Mouse (Mus musculus): ENCODE results near the gene Nos1ap. TPM values are rescaled to one million over a fixed set of nuclear protein-coding genes. Genes with fewer than 3 reads are reported as not detected.

Nos1ap gene
- polyA plus RNA-seq, 1 experiment from 2014 or later, result 6.3 TPM

DNA sequence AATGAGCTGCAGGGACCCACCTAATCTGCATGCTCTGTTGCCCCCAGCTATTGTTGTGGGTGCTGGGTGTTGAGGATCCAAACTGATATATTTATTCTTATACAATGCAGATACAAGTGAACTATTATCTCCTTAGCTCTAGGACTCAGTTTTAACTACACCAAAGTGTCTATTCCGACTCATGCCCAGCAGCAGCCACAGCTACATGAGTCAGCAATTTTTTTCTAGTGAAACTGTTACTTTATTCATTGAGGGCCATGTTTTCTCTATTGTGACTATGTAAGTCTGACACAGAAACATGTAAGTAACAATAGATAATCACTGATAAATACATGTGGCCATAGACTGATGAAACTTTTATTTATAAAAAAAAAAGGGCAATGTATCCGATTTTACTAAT is 184.5 kb downstream of the Nos1ap start:
- no peaks in the 10 kb centered on the region for H3K36me3 ChIP-seq (ENCODE audit: control insufficient read depth, insufficient read depth)
- no peak for ATAC-seq (ENCODE audit: low read depth)
- no peak overlapping the region for H3K27ac ChIP-seq (ENCODE audit: low read length)
- no peak overlapping the region for H3K4me2 ChIP-seq (ENCODE audit: low read depth, low read length)
- 40% methylated on average over 2 of the region's 2 CpGs for WGBS (ENCODE audit: insufficient replicate concordance)
- H3K4me1 ChIP-seq (ENCODE audit: control insufficient read depth, low read depth, low read length), result no peaks in the 10 kb centered on the region
- H3K9ac ChIP-seq (ENCODE audit: low read depth, low read length), result no peak overlapping the region
- no peaks in the 10 kb centered on the region for H3K27me3 ChIP-seq (ENCODE audit: control insufficient read depth, insufficient read depth, low read depth, low read length)
- H3K4me3 ChIP-seq (ENCODE audit: low read depth, low read length), result no peak overlapping the region
- H3K9me3 ChIP-seq (replicated peaks; ENCODE audit: control insufficient read depth, low read length), result no peaks in the 10 kb centered on the region

- H3K4me1 ChIP-seq (ENCODE audit: control insufficient read depth, low read depth, low read length), result no peaks in the 10 kb centered on the region
- H3K4me2 ChIP-seq (ENCODE audit: low read depth, low read length), result no peak overlapping the region
- no peak for ATAC-seq (ENCODE audit: low read depth)
- no peaks in the 10 kb centered on the region for H3K36me3 ChIP-seq (ENCODE audit: control insufficient read depth, insufficient read depth)
- 55% methylated on average over 4 of the region's 4 CpGs for WGBS (ENCODE audit: insufficient replicate concordance)
- H3K9ac ChIP-seq (ENCODE audit: low read depth, low read length), result no peak overlapping the region
- H3K9me3 ChIP-seq (replicated peaks; ENCODE audit: control insufficient read depth, low read length), result no peaks in the 10 kb centered on the region
- H3K27me3 ChIP-seq (ENCODE audit: control insufficient read depth, insufficient read depth, low read depth, low read length), result no peaks in the 10 kb centered on the region
- H3K4me3 ChIP-seq (ENCODE audit: low read depth, low read length), result no peak overlapping the region
- H3K27ac ChIP-seq (ENCODE audit: low read length), result no peak overlapping the region
Observed at GRCm38 (mm10) chr1:170402682-170403081, 187.0 kb downstream of the Nos1ap start.

DNA sequence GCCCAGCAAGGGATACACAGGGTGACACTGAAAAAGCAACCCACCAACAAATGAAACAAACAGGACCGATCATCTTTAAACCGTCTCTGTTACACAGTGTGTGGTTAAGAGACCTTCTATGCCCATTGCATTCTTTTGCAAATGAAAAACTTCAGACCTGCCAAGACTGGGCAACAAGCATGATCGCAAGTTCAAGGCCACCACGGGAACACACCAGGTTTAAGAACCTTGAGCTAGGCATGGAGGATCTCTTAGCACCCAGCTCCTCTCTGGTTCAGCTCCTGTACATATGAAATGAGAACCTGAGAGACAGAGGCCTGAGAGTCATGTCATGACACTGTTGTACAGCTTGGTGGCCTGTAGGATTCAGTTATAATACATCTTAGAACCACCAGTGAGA is 190.8 kb downstream of the Nos1ap start:
- no peak overlapping the region for H3K4me3 ChIP-seq (ENCODE audit: low read depth, low read length)
- no peak overlapping the region for H3K4me2 ChIP-seq (ENCODE audit: low read depth, low read length)
- ATAC-seq (ENCODE audit: low read depth), result no peak
- H3K36me3 ChIP-seq (ENCODE audit: control insufficient read depth, insufficient read depth), result no peaks in the 10 kb centered on the region
- H3K9me3 ChIP-seq (replicated peaks; ENCODE audit: control insufficient read depth, low read length), result no peaks in the 10 kb centered on the region
- no peaks in the 10 kb centered on the region for H3K27me3 ChIP-seq (ENCODE audit: control insufficient read depth, insufficient read depth, low read depth, low read length)
- 75% methylated on average over 4 of the region's 4 CpGs for WGBS (ENCODE audit: insufficient replicate concordance)
- no peaks in the 10 kb centered on the region for H3K4me1 ChIP-seq (ENCODE audit: control insufficient read depth, low read depth, low read length)
- no peak overlapping the region for H3K27ac ChIP-seq (ENCODE audit: low read length)
- no peak overlapping the region for H3K9ac ChIP-seq (ENCODE audit: low read depth, low read length)

- no peak overlapping the region for H3K9ac ChIP-seq (ENCODE audit: low read depth, low read length)
- H3K27ac ChIP-seq (ENCODE audit: low read length), result no peak overlapping the region
- no peaks in the 10 kb centered on the region for H3K9me3 ChIP-seq (replicated peaks; ENCODE audit: control insufficient read depth, low read length)
- 46% methylated on average over 2 of the region's 2 CpGs for WGBS (ENCODE audit: insufficient replicate concordance)
- H3K4me1 ChIP-seq (ENCODE audit: control insufficient read depth, low read depth, low read length), result no peaks in the 10 kb centered on the region
- H3K4me3 ChIP-seq (ENCODE audit: low read depth, low read length), result no peak overlapping the region
- no peaks in the 10 kb centered on the region for H3K36me3 ChIP-seq (ENCODE audit: control insufficient read depth, insufficient read depth)
- H3K4me2 ChIP-seq (ENCODE audit: low read depth, low read length), result no peak overlapping the region
- ATAC-seq (ENCODE audit: low read depth), result no peak
- H3K27me3 ChIP-seq (ENCODE audit: control insufficient read depth, insufficient read depth, low read depth, low read length), result no peaks in the 10 kb centered on the region
Observed at GRCm38 (mm10) chr1:170395101-170395500, 194.6 kb downstream of the Nos1ap start.

DNA sequence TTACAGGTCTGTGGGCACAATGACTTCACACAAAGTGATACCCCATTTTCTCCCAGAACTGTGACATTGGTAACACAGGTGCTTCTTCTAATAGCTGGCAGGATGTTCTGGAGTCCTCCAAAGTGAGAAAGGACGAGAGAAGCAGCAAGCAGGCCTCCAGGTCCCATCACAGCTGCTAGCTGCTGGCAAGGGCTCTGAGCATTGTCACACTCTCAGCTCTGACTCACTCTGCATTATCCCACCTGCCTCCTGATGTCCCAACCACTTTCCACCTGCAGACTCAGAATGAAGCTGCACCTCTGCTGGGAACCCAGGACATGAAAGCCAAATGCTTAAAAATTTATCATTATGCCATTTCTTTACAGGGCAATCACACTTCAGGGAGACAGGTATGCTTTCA is 195.0 kb downstream of the Nos1ap start:
- no peaks in the 10 kb centered on the region for H3K27me3 ChIP-seq (ENCODE audit: control insufficient read depth, insufficient read depth, low read depth, low read length)
- no peak overlapping the region for H3K9ac ChIP-seq (ENCODE audit: low read depth, low read length)
- WGBS (ENCODE audit: insufficient replicate concordance), result 33% methylated on average over 1 of the region's 1 CpGs
- no peaks in the 10 kb centered on the region for H3K36me3 ChIP-seq (ENCODE audit: control insufficient read depth, insufficient read depth)
- H3K4me1 ChIP-seq (ENCODE audit: control insufficient read depth, low read depth, low read length), result no peaks in the 10 kb centered on the region
- H3K4me3 ChIP-seq (ENCODE audit: low read depth, low read length), result no peak overlapping the region
- no peak overlapping the region for H3K4me2 ChIP-seq (ENCODE audit: low read depth, low read length)
- no peaks in the 10 kb centered on the region for H3K9me3 ChIP-seq (replicated peaks; ENCODE audit: control insufficient read depth, low read length)
- no peak overlapping the region for H3K27ac ChIP-seq (ENCODE audit: low read length)
- no peak for ATAC-seq (ENCODE audit: low read depth)

- no peaks in the 10 kb centered on the region for H3K36me3 ChIP-seq (ENCODE audit: control insufficient read depth, insufficient read depth)
- no peak overlapping the region for H3K27ac ChIP-seq (ENCODE audit: low read length)
- H3K9ac ChIP-seq (ENCODE audit: low read depth, low read length), result no peak overlapping the region
- 63% methylated on average over 14 of the region's 14 CpGs for WGBS (ENCODE audit: insufficient replicate concordance)
- no peaks in the 10 kb centered on the region for H3K27me3 ChIP-seq (ENCODE audit: control insufficient read depth, insufficient read depth, low read depth, low read length)
- H3K9me3 ChIP-seq (replicated peaks; ENCODE audit: control insufficient read depth, low read length), result no peaks in the 10 kb centered on the region
- peak; percentile 48; the same call in 1 of the 2 replicates for ATAC-seq (ENCODE audit: low read depth)
- no peak overlapping the region for H3K4me2 ChIP-seq (ENCODE audit: low read depth, low read length)
- H3K4me1 ChIP-seq (ENCODE audit: control insufficient read depth, low read depth, low read length), result no peaks in the 10 kb centered on the region
- H3K4me3 ChIP-seq (ENCODE audit: low read depth, low read length), result no peak overlapping the region
Observed at GRCm38 (mm10) chr1:170392771-170393728, 196.6 kb downstream of the Nos1ap start.

DNA sequence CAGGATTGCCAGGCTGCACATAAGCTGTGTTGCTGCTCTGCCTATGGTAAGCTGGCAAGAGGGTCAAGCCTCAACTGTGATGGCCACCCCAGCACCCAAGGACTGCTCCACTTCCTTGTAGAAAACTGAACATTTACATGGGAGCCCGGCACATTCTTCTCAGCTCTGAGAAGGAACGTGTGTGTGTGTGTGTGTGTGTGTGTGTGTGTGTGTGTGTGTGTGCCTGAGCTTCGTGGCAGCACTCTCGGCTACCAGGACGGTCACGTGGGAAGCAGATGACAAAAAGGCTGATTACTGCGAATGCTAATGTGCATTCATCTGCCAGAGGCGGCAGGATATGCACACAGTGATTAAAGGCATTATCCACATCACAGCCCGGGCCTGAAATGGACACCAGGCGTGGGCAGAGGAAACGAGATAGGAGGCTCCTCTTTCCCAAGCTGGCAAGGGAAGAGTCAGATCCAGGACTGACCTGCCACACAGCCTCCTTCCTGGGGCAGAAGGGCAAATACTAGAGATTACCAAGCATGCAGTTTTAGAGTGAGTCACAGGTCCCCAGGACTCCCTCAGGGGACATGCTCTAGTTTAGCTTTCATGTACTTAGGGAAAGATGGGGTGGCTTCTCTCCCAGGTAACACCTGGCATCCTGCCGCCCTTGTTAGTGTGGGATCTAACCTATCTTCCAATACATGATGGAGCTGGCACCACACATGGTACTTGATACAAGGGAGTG is 202.3 kb downstream of the Nos1ap start:
- H3K4me3 ChIP-seq (ENCODE audit: low read depth, low read length), result no peak overlapping the region
- H3K9ac ChIP-seq (ENCODE audit: low read depth, low read length), result no peak overlapping the region
- H3K36me3 ChIP-seq (ENCODE audit: control insufficient read depth, insufficient read depth), result no peaks in the 10 kb centered on the region
- no peaks in the 10 kb centered on the region for H3K4me1 ChIP-seq (ENCODE audit: control insufficient read depth, low read depth, low read length)
- ATAC-seq (ENCODE audit: low read depth), result no peak
- no peaks in the 10 kb centered on the region for H3K9me3 ChIP-seq (replicated peaks; ENCODE audit: control insufficient read depth, low read length)
- H3K4me2 ChIP-seq (ENCODE audit: low read depth, low read length), result no peak overlapping the region
- no peaks in the 10 kb centered on the region for H3K27me3 ChIP-seq (ENCODE audit: control insufficient read depth, insufficient read depth, low read depth, low read length)
- 42% methylated on average over 12 of the region's 12 CpGs for WGBS (ENCODE audit: insufficient replicate concordance)
- H3K27ac ChIP-seq (ENCODE audit: low read length), result no peak overlapping the region

DNA sequence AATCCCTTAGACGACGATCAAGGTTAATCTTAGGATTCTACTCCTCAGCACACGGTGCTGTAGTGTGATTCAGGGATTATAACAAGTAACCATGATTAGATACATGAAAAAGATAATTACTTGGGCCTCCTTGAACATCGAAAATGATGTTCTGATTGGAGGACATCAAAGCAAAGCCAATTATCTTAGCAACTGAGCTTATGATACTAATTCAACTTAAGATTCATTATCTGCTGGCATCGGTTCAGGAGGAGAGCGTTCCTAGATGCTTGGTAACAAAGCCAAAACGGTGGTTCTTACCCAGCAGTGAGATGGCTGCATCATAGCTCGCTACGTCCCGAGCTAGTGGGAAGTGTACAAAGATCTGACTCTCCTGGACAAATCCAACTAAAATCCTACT is 204.2 kb downstream of the Nos1ap start:
- H3K9ac ChIP-seq (ENCODE audit: low read depth, low read length), result no peak overlapping the region
- no peaks in the 10 kb centered on the region for H3K36me3 ChIP-seq (ENCODE audit: control insufficient read depth, insufficient read depth)
- H3K27ac ChIP-seq (ENCODE audit: low read length), result no peak overlapping the region
- no peaks in the 10 kb centered on the region for H3K27me3 ChIP-seq (ENCODE audit: control insufficient read depth, insufficient read depth, low read depth, low read length)
- H3K9me3 ChIP-seq (replicated peaks; ENCODE audit: control insufficient read depth, low read length), result no peaks in the 10 kb centered on the region
- WGBS (ENCODE audit: insufficient replicate concordance), result 69% methylated on average over 10 of the region's 10 CpGs
- no peak overlapping the region for H3K4me3 ChIP-seq (ENCODE audit: low read depth, low read length)
- no peak for ATAC-seq (ENCODE audit: low read depth)
- H3K4me2 ChIP-seq (ENCODE audit: low read depth, low read length), result no peak overlapping the region
- H3K4me1 ChIP-seq (ENCODE audit: control insufficient read depth, low read depth, low read length), result no peaks in the 10 kb centered on the region

- ATAC-seq (ENCODE audit: low read depth), result no peak
- Histone ChIP-seq H3K27me3 (ENCODE audit: control insufficient read depth, insufficient read depth, low read depth, low read length) (no peaks in the 10 kb centered on the region), H3K4me1 (ENCODE audit: control insufficient read depth, low read depth, low read length) (no peaks in the 10 kb centered on the region), H3K4me2 (ENCODE audit: low read depth, low read length) (no peak overlapping the region), H3K27ac (ENCODE audit: low read length) (no peak overlapping the region), H3K9me3 (replicated peaks; ENCODE audit: control insufficient read depth, low read length) (no peaks in the 10 kb centered on the region), H3K9ac (ENCODE audit: low read depth, low read length) (no peak overlapping the region), H3K4me3 (ENCODE audit: low read depth, low read length) (no peak overlapping the region), H3K36me3 (ENCODE audit: control insufficient read depth, insufficient read depth) (no peaks in the 10 kb centered on the region)
- 79% methylated on average over 7 of the region's 7 CpGs for WGBS (ENCODE audit: insufficient replicate concordance)
Observed at GRCm38 (mm10) chr1:170383530-170383929, 206.1 kb downstream of the Nos1ap start.

All from liver, embryonic 16.5 days (tissue).